Mouse (Mus musculus) olfactory bulb, adult 2 months (tissue): ENCODE data around the gene Lpar3.

Source experiments
- CTCF ChIP-seq: fragments of 200-500 bp; IDR thresholded peaks from 2 replicates; pipeline ENCODE4 v1.5.1; 2012; ENCODE audit warnings: low read depth, mild to moderate bottlenecking, low read length, moderate library complexity; ENCODE audit not compliant: insufficient read depth
- POLR2A ChIP-seq: fragments of 200-500 bp; IDR thresholded peaks from 2 replicates; pipeline ENCODE4 v1.6.1; 2012; ENCODE audit warnings: mild to moderate bottlenecking, low read depth, low read length, moderate library complexity; ENCODE audit not compliant: insufficient read depth

DNA sequence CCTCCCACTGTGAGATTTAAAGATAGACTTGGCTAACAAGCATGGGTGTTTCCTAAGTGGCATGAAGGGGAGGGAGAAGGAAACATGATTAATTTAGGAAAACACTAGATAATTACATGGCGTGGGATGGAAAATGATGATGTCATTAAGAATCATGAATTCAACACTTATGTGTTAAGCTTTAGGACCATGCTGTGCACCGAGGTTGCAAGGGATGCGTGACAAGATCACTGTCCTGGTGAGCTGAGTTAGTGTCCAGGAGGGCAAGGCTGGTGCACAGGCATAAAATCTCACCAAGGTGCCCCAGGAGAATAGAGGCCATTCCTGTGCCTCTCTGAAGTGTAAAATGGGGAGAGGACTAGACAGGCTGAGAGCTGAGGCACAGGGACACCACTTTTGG is 21.3 kb upstream of the Lpar3 start:
- TF ChIP-seq POLR2A (no peak), CTCF (no peak)
